Mouse (Mus musculus) embryonic facial prominence, embryonic 10.5 days (tissue): ENCODE results near the gene Zdhhc3. TPM values are rescaled to one million over a fixed set of nuclear protein-coding genes. Genes with fewer than 3 reads are reported as not detected.

Experiments used
- DNase-seq: peaks from one replicate; pipeline ENCODE4 v3.0.0-alpha.2; 2017; ENCODE audit warnings: low spot score
- H3K27ac ChIP-seq: fragments of 300-500 bp; sonication (generic); replicated peaks from 2 replicates; pipeline ENCODE4 v1.5.1; 2016; ENCODE audit warnings: mild to moderate bottlenecking
- H3K27me3 ChIP-seq: fragments of 300-500 bp; sonication (generic); replicated peaks from 2 replicates; pipeline ENCODE4 v1.6.1; 2016; ENCODE audit warnings: low read depth, mild to moderate bottlenecking; ENCODE audit not compliant: poor library complexity, severe bottlenecking
- H3K36me3 ChIP-seq: fragments of 300-500 bp; sonication (generic); replicated peaks from 2 replicates; pipeline ENCODE4 v1.6.1; 2016; ENCODE audit warnings: mild to moderate bottlenecking, moderate library complexity
- H3K4me1 ChIP-seq: fragments of 300-500 bp; sonication (generic); 2 replicates; pipeline ENCODE4 v1.6.1; 2016
- H3K4me3 ChIP-seq: fragments of 300-500 bp; sonication (generic); 2 replicates; pipeline ENCODE4 v1.5.1; 2016; ENCODE audit warnings: mild to moderate bottlenecking, moderate library complexity
- H3K9me3 ChIP-seq: fragments of 300-500 bp; sonication (generic); 2 replicates; pipeline ENCODE4 v1.6.1; 2016; ENCODE audit warnings: mild to moderate bottlenecking
- WGBS: fragments of 180-500 bp; shearing (Covaris S2); methylation state at CpG from one replicate; pipeline ENCODE4 v1.1.7; 2016; 5-methylcytosine and 5-hydroxymethylcytosine counted together
- polyA plus RNA-seq: library from polyadenylated mRNA; unstranded; fragments of >200 nt; fragmentation: Nextera tagmentation; extraction: Ambion mirVana; gene quantifications from 2 replicates; pipeline ENCODE4 v1.2.1, GENCODE M21; 2016

Gene Zdhhc3
- polyA plus RNA-seq, result 73.1 and 77.9 TPM in 2 replicates

DNA sequence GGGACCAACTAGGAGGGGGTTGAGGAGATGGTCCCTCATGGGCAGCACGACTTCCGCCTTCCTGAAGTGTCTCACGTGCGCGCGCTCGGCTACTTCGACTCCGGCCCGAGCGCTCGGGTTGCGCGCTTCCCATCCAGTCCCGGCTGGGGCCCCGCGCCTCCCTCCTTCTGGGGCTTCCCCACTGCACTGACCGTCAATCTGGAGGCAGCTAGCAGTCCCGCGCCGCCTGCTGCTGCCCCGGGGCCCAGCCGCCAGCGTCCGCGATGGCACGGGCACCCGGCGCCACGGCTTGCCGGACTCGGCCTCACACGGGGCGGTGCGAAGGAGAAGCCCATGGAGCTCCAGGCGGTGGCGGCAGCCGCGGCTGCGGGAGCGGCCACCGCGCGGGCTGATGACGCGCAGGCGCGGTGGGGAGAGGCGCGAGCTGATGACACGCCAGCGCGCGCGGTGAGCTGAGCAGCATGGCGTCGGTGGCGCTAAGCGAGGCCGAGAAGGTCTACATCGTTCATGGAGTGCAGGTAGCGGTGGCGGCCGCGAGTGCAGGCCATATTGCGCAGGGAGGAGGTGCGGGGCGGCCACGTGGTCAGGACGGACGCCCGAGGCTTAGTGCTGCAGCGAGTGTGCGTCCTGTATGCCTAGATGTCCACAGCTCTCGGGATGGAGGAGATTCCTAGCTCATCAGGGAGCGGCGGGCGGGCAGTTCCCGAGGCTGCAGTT is at the start of gene Zdhhc3, which contains the start of gene Exosc7:
Gene Zdhhc3 (minus strand): TSS at position 401 of the 717 bp plus-strand sequence.
Gene Exosc7 (plus strand): TSS at position 411 of the 717 bp plus-strand sequence.
- Histone ChIP-seq H3K27ac (peak within 1 kb of the TSS; percentile 95), H3K27me3 (no peaks in the 10 kb centered on the region), H3K4me1 (peaks cover 25% of the 10 kb centered on the region), H3K4me3 (peak within 1 kb of the TSS; percentile 75), H3K36me3 (peaks cover 30% of the 10 kb centered on the region), H3K9me3 (no peaks in the 10 kb centered on the region)
- under 1% methylated on average over 79 of the region's 79 CpGs for WGBS
- peak; percentile 92 for DNase-seq

DNA sequence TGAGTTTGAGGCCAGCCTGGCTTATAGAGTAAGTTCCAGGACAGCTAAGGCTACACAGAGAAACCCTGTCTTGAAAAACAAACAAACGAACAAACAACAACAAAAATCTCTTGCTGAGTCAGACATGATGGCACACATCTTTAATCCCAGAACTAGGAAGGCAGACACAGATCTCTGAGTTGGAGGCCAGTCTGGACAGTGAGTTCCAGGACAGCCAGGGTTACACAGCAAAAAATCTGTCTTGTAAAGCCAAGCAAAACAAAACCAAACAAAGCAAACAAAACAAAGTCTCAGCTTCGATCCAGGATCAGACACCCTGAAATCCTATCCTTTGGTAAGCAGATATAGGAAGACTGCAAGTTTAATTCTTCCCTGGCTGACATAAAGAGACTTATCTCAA is 48.8 kb upstream of the Zdhhc3 start:
- no peak for DNase-seq
- no peak overlapping the region for H3K4me3 ChIP-seq
- no peaks in the 10 kb centered on the region for H3K9me3 ChIP-seq
- peaks cover 9% of the 10 kb centered on the region for H3K4me1 ChIP-seq
- H3K27me3 ChIP-seq, result peaks cover 5% of the 10 kb centered on the region
- no peak overlapping the region; the same call in 1 of the 2 replicates for H3K27ac ChIP-seq
- no peaks in the 10 kb centered on the region for H3K36me3 ChIP-seq
- 67% methylated on average over 2 of the region's 2 CpGs for WGBS

DNA sequence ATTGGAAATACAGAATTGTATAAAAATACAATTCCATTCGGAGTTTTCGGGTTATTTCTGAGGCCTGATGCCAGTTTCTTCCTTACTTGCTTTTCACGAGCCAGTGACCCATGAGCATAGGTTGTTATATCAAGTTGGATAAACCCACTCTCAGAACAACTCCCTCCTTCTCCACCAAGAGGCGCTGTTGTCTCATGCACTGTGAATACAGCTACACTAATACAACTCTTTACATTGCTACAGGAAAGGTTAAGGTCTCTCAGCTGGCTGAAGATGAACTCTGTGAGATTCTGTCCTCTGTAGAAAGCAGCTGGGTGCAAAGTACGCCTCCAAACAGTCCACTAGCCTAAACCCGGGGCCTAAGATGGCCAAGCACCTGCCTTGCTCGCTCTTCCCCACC is 46.3 kb upstream of the Zdhhc3 start:
- no peak overlapping the region for H3K4me3 ChIP-seq
- DNase-seq, result peak; percentile 66
- no peaks in the 10 kb centered on the region for H3K36me3 ChIP-seq
- peaks cover 12% of the 10 kb centered on the region for H3K27me3 ChIP-seq
- WGBS, result 65% methylated on average over 7 of the region's 7 CpGs
- no peaks in the 10 kb centered on the region for H3K9me3 ChIP-seq
- H3K4me1 ChIP-seq, result peaks cover 12% of the 10 kb centered on the region
- no peak overlapping the region for H3K27ac ChIP-seq

DNA sequence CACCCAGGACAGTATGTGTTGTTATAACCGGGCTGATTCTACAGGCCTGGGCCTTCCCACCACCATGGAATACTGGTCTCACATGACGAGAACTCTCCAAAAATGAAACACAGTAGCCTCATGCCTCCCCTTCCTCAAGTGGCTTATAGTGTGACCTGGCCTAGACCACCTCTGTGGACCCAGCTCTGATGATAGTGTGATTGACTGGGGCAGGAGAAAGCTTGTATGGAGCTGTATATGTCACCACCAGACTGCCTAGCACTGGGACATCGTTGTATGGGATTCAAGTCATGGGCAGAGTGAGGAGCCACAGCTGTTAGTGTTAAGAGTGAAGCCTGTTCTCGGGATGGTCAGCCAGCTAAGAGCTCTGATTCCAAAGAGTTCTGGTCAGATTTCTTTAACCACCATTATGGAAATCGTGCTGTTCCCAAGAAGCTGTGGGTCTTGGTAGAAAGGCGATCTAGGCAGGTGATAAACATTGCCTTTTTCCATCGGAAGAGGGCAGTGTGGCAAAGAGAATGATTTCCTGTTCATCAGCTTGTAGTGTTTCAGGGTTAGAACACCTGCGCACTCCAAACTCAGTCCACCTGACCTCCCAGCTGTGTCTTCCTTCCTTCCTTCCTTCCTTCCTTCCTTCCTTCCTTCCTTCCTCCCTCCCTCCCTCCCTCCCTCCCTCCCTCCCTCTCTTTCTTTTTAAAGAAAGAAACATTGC is 45.3 kb upstream of the Zdhhc3 start:
- Histone ChIP-seq H3K36me3 (no peaks in the 10 kb centered on the region), H3K4me3 (no peak overlapping the region), H3K27me3 (peaks cover 12% of the 10 kb centered on the region), H3K27ac (no peak overlapping the region), H3K9me3 (no peaks in the 10 kb centered on the region), H3K4me1 (peaks cover 12% of the 10 kb centered on the region)
- peak; percentile 21 for DNase-seq
- WGBS, result 59% methylated on average over 8 of the region's 8 CpGs

DNA sequence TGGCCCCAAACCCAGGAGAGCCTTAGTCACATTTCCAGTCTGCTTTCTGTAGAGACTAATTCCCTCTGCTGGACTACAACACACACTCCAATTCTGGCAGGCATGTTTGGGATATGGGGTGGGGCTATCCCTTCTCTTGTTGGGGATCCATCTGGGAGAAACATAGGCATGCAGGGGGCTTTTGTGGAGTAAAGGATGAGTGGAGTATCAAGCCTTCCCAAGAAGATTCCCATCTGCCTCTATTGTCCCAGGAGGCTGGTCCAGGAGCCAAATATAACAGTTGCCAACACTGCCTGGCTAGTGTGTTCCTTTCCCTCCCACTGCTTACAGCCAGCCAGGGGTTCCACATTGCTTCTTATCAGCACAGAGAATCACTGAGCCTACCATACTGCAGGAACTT is 44.7 kb upstream of the Zdhhc3 start:
- no peaks in the 10 kb centered on the region for H3K36me3 ChIP-seq
- DNase-seq, result no peak
- H3K9me3 ChIP-seq, result no peaks in the 10 kb centered on the region

DNA sequence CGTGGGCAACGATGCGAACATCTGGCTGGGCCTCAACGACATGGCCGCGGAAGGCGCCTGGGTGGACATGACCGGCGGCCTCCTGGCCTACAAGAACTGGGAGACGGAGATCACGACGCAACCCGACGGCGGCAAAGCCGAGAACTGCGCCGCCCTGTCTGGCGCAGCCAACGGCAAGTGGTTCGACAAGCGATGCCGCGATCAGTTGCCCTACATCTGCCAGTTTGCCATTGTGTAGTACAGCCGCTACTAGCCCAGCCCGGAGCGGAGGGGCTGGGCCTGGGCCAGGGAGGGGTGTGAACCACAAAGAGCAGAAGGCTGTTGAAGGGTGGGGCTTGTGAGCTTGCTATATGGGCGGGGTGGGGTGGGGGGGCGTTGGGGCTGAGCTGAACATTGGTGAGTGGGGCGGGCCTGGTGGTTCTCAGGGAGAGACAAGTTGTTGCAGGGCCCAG is 43.9 kb upstream of the Zdhhc3 start:
- peaks cover 12% of the 10 kb centered on the region for H3K4me1 ChIP-seq
- no peaks in the 10 kb centered on the region for H3K9me3 ChIP-seq
- 28% methylated on average over 30 of the region's 30 CpGs for WGBS
- H3K4me3 ChIP-seq, result peak overlapping the region; percentile 38
- peaks cover 12% of the 10 kb centered on the region for H3K27me3 ChIP-seq
- no peaks in the 10 kb centered on the region for H3K36me3 ChIP-seq
- H3K27ac ChIP-seq, result 0 out of 2 replicates have a peak overlapping the region, but pooled peaks have one; percentile 30
- peak; percentile 27 for DNase-seq

More for the DNA sequence above, 44.7 kb upstream of the Zdhhc3 start:
- peaks cover 12% of the 10 kb centered on the region for H3K27me3 ChIP-seq
- no peak overlapping the region for H3K4me3 ChIP-seq
- no peak overlapping the region for H3K27ac ChIP-seq
- peaks cover 12% of the 10 kb centered on the region for H3K4me1 ChIP-seq

DNA sequence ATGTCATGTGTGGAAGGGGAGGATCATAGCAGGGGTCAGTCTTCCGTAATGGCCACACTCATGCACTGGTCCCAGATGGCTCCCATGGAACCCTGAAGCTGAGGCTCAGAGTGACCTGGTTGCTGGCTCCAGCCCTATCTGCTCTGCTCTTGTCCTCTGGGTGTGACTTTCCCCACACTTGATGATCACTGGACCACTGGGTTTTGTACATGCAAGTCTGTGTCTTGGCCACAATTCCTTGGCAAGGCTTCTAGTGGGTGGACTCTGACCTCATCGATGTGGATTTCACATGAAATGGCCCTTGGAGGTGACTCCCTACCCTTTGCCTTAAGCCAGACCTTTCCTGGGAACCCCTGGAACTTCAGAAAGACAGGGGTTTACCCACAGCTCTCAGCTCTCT is 40.1 kb upstream of the Zdhhc3 start:
- Histone ChIP-seq H3K36me3 (no peaks in the 10 kb centered on the region), H3K9me3 (no peaks in the 10 kb centered on the region), H3K27ac (no peak overlapping the region), H3K4me3 (no peak overlapping the region), H3K4me1 (peaks cover 6% of the 10 kb centered on the region; the same call in 1 of the 2 replicates), H3K27me3 (peaks cover 12% of the 10 kb centered on the region)
- no peak for DNase-seq
- 92% methylated on average over 2 of the region's 2 CpGs for WGBS

DNA sequence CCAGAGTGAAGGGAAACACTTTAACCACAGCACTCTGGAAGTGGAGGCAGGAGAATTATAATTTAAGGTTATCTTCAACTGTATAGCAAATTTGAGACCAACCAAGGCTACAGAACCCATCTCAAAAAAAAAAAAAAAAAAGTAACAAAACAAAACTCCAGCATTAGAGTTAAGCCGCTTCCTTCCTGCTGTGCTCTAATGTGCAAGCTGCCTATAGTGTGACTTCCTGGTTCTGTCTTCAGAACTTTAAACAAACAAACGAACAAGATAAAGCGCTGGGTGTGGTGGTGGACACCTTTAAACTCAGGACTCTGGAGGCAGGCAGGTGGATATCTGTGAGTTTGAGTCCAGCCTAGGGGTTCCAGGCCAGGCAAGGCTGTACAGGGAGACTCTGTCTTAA is 39.0 kb upstream of the Zdhhc3 start:
- H3K27ac ChIP-seq, result no peak overlapping the region
- WGBS, result 73% methylated on average over 3 of the region's 3 CpGs
- H3K36me3 ChIP-seq, result no peaks in the 10 kb centered on the region
- no peak for DNase-seq
- no peak overlapping the region for H3K4me3 ChIP-seq
- no peaks in the 10 kb centered on the region for H3K9me3 ChIP-seq
- peaks cover 5% of the 10 kb centered on the region; the same call in 1 of the 2 replicates for H3K4me1 ChIP-seq
- H3K27me3 ChIP-seq, result peaks cover 10% of the 10 kb centered on the region

DNA sequence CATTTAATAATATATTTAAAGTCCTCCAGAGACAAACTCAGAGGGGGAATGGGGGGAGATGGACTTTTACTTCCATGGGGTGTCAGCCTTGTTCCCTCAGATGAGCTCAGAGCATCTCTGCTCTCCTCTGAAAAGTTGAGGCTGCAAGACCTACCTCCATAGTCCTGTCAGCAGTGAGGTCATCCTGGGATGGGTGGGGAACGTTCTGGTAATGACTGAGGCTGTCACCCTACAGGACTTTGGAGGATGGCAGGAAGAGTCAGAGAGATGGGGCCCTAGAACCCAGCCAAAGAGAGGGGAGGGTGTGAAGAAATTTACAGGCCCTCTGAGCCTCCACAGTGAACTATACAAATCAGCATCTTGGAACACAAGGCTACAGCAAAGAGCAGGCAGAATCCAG is 38.6 kb upstream of the Zdhhc3 start:
- no peak overlapping the region for H3K4me3 ChIP-seq
- no peaks in the 10 kb centered on the region for H3K9me3 ChIP-seq
- no peak for DNase-seq
- peaks cover under 1% of the 10 kb centered on the region; the same call in 1 of the 2 replicates for H3K4me1 ChIP-seq
- H3K27me3 ChIP-seq, result peaks cover 5% of the 10 kb centered on the region
- H3K27ac ChIP-seq, result no peak overlapping the region
- WGBS, result 52% methylated on average over 1 of the region's 1 CpGs
- no peaks in the 10 kb centered on the region for H3K36me3 ChIP-seq

DNA sequence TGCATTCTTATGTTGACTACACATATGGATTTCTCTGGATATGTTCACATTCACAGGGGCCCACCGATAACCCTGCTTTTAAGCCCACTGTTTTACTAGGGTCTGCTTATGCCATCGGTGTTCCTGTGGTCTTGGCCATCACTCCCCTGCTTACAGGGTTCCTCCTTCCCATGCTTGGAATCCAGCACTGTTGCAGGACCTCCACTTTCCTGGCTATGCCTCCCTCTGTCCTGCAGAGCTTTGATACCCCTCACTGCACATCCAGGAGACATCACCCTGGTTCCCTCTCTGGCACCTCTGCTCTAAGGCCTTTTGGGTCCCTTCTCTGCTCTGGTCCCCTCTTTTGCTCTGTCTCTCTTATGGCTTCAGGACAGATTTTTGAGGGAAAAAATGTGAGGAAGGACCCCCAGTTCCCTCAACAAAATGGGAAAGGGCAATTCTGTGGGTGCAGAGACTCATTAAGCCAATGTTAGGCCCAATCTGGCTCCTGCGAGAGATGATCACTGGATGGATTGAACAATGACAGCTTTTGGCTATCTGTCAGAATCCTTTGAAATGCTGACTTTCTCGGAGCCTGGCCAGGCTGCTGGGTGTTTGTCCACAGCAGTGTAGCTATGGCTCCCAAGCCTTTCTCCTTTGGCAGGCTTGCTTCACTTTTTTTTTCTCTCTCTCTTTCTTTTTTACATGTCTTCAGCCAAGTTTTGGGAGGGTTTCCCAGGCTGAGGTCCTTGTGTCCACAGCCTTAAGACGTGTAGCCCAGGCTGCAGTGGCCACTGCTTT is 37.4 kb upstream of the Zdhhc3 start, which contains the start of gene Clec3b:
Gene Clec3b (plus strand): TSS at position 706 of the 780 bp plus-strand sequence.
- 87% methylated on average over 5 of the region's 5 CpGs for WGBS
- Histone ChIP-seq H3K4me3 (no peak within 1 kb of the TSS), H3K4me1 (no peaks in the 10 kb centered on the region), H3K27me3 (no peaks in the 10 kb centered on the region), H3K27ac (no peak within 1 kb of the TSS), H3K36me3 (peaks cover 5% of the 10 kb centered on the region), H3K9me3 (peaks cover 4% of the 10 kb centered on the region; the same call in 1 of the 2 replicates)
- DNase-seq, result no peak

DNA sequence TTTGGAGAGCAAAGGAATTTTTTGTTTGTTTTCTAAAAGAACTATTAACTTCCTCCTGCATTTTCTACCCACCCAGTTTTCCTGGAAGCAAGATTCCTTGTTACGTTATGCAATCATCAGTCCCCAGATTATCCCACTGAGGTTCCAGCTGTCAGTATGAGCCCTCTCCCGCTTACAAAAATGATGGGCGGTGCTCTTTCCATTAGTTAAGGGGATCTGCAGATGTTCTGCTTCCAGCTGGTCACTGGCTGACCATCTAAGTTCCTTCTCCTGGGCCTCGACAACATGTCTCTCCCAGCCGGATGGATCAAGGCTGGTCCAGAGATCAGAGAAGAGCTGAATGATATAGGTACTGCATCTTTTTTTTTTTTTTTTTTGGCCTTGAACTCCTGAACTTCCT is 35.4 kb upstream of the Zdhhc3 start:
- 88% methylated on average over 5 of the region's 5 CpGs for WGBS
- Histone ChIP-seq H3K4me3 (no peak overlapping the region), H3K27me3 (no peaks in the 10 kb centered on the region), H3K4me1 (no peaks in the 10 kb centered on the region), H3K27ac (no peak overlapping the region), H3K9me3 (peaks cover 20% of the 10 kb centered on the region; the same call in 1 of the 2 replicates), H3K36me3 (peaks cover 21% of the 10 kb centered on the region)
- no peak for DNase-seq
